Mouse (Mus musculus): ENCODE measurements around the gene Sun2.

DNA sequence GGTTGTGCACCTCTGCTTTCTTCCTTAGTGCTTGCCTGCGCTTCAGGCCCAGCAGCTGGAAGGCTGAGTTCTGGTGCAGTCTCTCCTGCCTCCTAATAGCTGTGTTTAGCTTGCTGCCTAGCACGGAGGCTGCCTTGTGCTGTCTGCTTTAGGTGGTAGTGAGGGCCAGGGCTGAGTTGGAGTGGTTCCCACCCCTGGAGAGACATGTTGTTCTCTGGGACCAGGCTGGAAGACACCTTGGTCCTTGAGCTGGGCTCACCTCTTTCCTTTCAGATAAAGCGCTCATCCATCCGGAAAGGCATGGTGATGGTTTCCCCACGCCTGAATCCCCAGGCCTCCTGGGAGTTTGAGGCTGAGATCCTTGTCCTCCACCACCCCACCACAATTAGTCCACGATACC, 25.6 kb downstream of the Sun2 start:
- TF ChIP-seq CTCF (conservative IDR thresholded peaks at IDR 0.05; ENCODE audit: low read length) (no peak), POU5F1 (IDR thresholded peaks at IDR 0.05; ENCODE audit: borderline replicate concordance, low read length) (no peak), NANOG (IDR thresholded peaks at IDR 0.05; ENCODE audit: borderline replicate concordance, low read length) (no peak)
